Mouse (Mus musculus): ENCODE measurements at regions not wholly inside any gene's neighbourhood (a gene's known extent, or its start where the extent isn't known, plus 50 kb on each side); places are given as distances from the start of the nearest gene placed in this dataset.

- Histone ChIP-seq H3K27me3 (replicated peaks; ENCODE audit: control insufficient read depth, insufficient read depth, low read length) (no peaks in the 10 kb centered on the region), H3K9me3 (ENCODE audit: control insufficient read depth, low read length) (no peaks in the 10 kb centered on the region), H3K36me3 (ENCODE audit: control insufficient read depth, insufficient read depth) (no peaks in the 10 kb centered on the region), H3K9ac (replicated peaks; ENCODE audit: low read depth, low read length) (no peak overlapping the region), H3K27ac (ENCODE audit: low read length) (no peak overlapping the region), H3K4me1 (replicated peaks; ENCODE audit: control insufficient read depth, insufficient read depth, low read length) (0 out of 2 replicates have a peak, but pooled peaks cover 4% of the 10 kb centered on the region), H3K4me2 (ENCODE audit: low read length) (no peak overlapping the region), H3K4me3 (replicated peaks; ENCODE audit: low read length) (no peak overlapping the region)
- ATAC-seq = peak; percentile 72
- WGBS = 46% methylated on average over 7 of the region's 7 CpGs
These were observed 195.4 kb downstream of the Tfec start for GRCm38 (mm10) chr6:16702706-16703411.

- no peak overlapping the region for H3K4me2 ChIP-seq (ENCODE audit: low read length)
- H3K4me3 ChIP-seq (replicated peaks; ENCODE audit: low read length) = no peak overlapping the region
- H3K9ac ChIP-seq (replicated peaks; ENCODE audit: low read depth, low read length) = no peak overlapping the region
- H3K9me3 ChIP-seq (ENCODE audit: control insufficient read depth, low read length) = no peaks in the 10 kb centered on the region
- 25% methylated on average over 4 of the region's 4 CpGs for WGBS
- no peak overlapping the region for H3K27ac ChIP-seq (ENCODE audit: low read length)
- ATAC-seq = no peak
- no peaks in the 10 kb centered on the region for H3K4me1 ChIP-seq (replicated peaks; ENCODE audit: control insufficient read depth, insufficient read depth, low read length)
- H3K27me3 ChIP-seq (replicated peaks; ENCODE audit: control insufficient read depth, insufficient read depth, low read length) = no peaks in the 10 kb centered on the region
- no peaks in the 10 kb centered on the region for H3K36me3 ChIP-seq (ENCODE audit: control insufficient read depth, insufficient read depth)
These were observed 201.0 kb downstream of the Tfec start for GRCm38 (mm10) chr6:16697285-16697684.

GRCm38 (mm10) chr6:16668004-16668403, 230.2 kb downstream of the Tfec start:
- Histone ChIP-seq H3K27me3 (replicated peaks; ENCODE audit: control insufficient read depth, insufficient read depth, low read length) (no peaks in the 10 kb centered on the region), H3K4me1 (replicated peaks; ENCODE audit: control insufficient read depth, insufficient read depth, low read length) (no peaks in the 10 kb centered on the region), H3K4me3 (replicated peaks; ENCODE audit: low read length) (no peak overlapping the region), H3K27ac (ENCODE audit: low read length) (no peak overlapping the region), H3K9ac (replicated peaks; ENCODE audit: low read depth, low read length) (no peak overlapping the region), H3K9me3 (ENCODE audit: control insufficient read depth, low read length) (0 out of 2 replicates have a peak, but pooled peaks cover 2% of the 10 kb centered on the region), H3K4me2 (ENCODE audit: low read length) (no peak overlapping the region), H3K36me3 (ENCODE audit: control insufficient read depth, insufficient read depth) (no peaks in the 10 kb centered on the region)
- WGBS = 5% methylated on average over 2 of the region's 2 CpGs
- peak; percentile 50; the same call in 1 of the 2 replicates for ATAC-seq

GRCm38 (mm10) chr6:16667241-16667640, 231.0 kb downstream of the Tfec start:
- H3K4me2 ChIP-seq (ENCODE audit: low read length) = no peak overlapping the region
- no peak overlapping the region for H3K4me3 ChIP-seq (replicated peaks; ENCODE audit: low read length)
- no peaks in the 10 kb centered on the region for H3K36me3 ChIP-seq (ENCODE audit: control insufficient read depth, insufficient read depth)
- H3K9ac ChIP-seq (replicated peaks; ENCODE audit: low read depth, low read length) = no peak overlapping the region
- 0 out of 2 replicates have a peak, but pooled peaks cover 2% of the 10 kb centered on the region for H3K9me3 ChIP-seq (ENCODE audit: control insufficient read depth, low read length)
- H3K27ac ChIP-seq (ENCODE audit: low read length) = no peak overlapping the region
- no peaks in the 10 kb centered on the region for H3K27me3 ChIP-seq (replicated peaks; ENCODE audit: control insufficient read depth, insufficient read depth, low read length)
- no peaks in the 10 kb centered on the region for H3K4me1 ChIP-seq (replicated peaks; ENCODE audit: control insufficient read depth, insufficient read depth, low read length)
- WGBS = 62% methylated on average over 6 of the region's 6 CpGs
- ATAC-seq = no peak

- 63% methylated on average over 1 of the region's 1 CpGs for WGBS
- no peak overlapping the region for H3K27ac ChIP-seq (ENCODE audit: low read length)
These were observed 252.0 kb downstream of the Tfec start for GRCm38 (mm10) chr6:16646269-16646668.

GRCm38 (mm10) chr6:16643519-16643918, 254.7 kb downstream of the Tfec start:
- H3K4me1 ChIP-seq (replicated peaks; ENCODE audit: control insufficient read depth, insufficient read depth, low read length) = no peaks in the 10 kb centered on the region
- H3K9ac ChIP-seq (replicated peaks; ENCODE audit: low read depth, low read length) = no peak overlapping the region
- H3K27me3 ChIP-seq (replicated peaks; ENCODE audit: control insufficient read depth, insufficient read depth, low read length) = no peaks in the 10 kb centered on the region
- no peaks in the 10 kb centered on the region for H3K36me3 ChIP-seq (ENCODE audit: control insufficient read depth, insufficient read depth)
- no peak overlapping the region for H3K27ac ChIP-seq (ENCODE audit: low read length)
- no peak overlapping the region for H3K4me3 ChIP-seq (replicated peaks; ENCODE audit: low read length)
- no peak overlapping the region for H3K4me2 ChIP-seq (ENCODE audit: low read length)
- ATAC-seq = no peak
- no peaks in the 10 kb centered on the region for H3K9me3 ChIP-seq (ENCODE audit: control insufficient read depth, low read length)

More at GRCm38 (mm10) chr6:16646269-16646668, 252.0 kb downstream of the Tfec start:
- Histone ChIP-seq H3K36me3 (ENCODE audit: control insufficient read depth, insufficient read depth) (no peaks in the 10 kb centered on the region), H3K4me2 (ENCODE audit: low read length) (no peak overlapping the region), H3K4me3 (replicated peaks; ENCODE audit: low read length) (no peak overlapping the region), H3K27me3 (replicated peaks; ENCODE audit: control insufficient read depth, insufficient read depth, low read length) (no peaks in the 10 kb centered on the region), H3K4me1 (replicated peaks; ENCODE audit: control insufficient read depth, insufficient read depth, low read length) (no peaks in the 10 kb centered on the region), H3K9ac (replicated peaks; ENCODE audit: low read depth, low read length) (no peak overlapping the region), H3K9me3 (ENCODE audit: control insufficient read depth, low read length) (no peaks in the 10 kb centered on the region)
- no peak for ATAC-seq

- Histone ChIP-seq H3K4me1 (replicated peaks; ENCODE audit: control insufficient read depth, insufficient read depth, low read length) (no peaks in the 10 kb centered on the region), H3K27me3 (replicated peaks; ENCODE audit: control insufficient read depth, insufficient read depth, low read length) (no peaks in the 10 kb centered on the region), H3K36me3 (ENCODE audit: control insufficient read depth, insufficient read depth) (no peaks in the 10 kb centered on the region), H3K27ac (ENCODE audit: low read length) (no peak overlapping the region), H3K9ac (replicated peaks; ENCODE audit: low read depth, low read length) (no peak overlapping the region), H3K9me3 (ENCODE audit: control insufficient read depth, low read length) (no peaks in the 10 kb centered on the region), H3K4me3 (replicated peaks; ENCODE audit: low read length) (no peak overlapping the region), H3K4me2 (ENCODE audit: low read length) (no peak overlapping the region)
- WGBS = 94% methylated on average over 13 of the region's 13 CpGs
- ATAC-seq = no peak
These were observed 261.4 kb downstream of the Tfec start for GRCm38 (mm10) chr6:16636736-16637304.

- Histone ChIP-seq H3K36me3 (ENCODE audit: control insufficient read depth, insufficient read depth) (no peaks in the 10 kb centered on the region), H3K4me1 (replicated peaks; ENCODE audit: control insufficient read depth, insufficient read depth, low read length) (no peaks in the 10 kb centered on the region), H3K9me3 (ENCODE audit: control insufficient read depth, low read length) (no peaks in the 10 kb centered on the region), H3K9ac (replicated peaks; ENCODE audit: low read depth, low read length) (no peak overlapping the region), H3K27me3 (replicated peaks; ENCODE audit: control insufficient read depth, insufficient read depth, low read length) (no peaks in the 10 kb centered on the region), H3K4me3 (replicated peaks; ENCODE audit: low read length) (no peak overlapping the region), H3K4me2 (ENCODE audit: low read length) (no peak overlapping the region), H3K27ac (ENCODE audit: low read length) (no peak overlapping the region)
- ATAC-seq = no peak
- 40% methylated on average over 2 of the region's 2 CpGs for WGBS
These were observed 262.1 kb downstream of the Tfec start for GRCm38 (mm10) chr6:16636108-16636507.

- H3K4me1 ChIP-seq (replicated peaks; ENCODE audit: control insufficient read depth, insufficient read depth, low read length) = peaks cover 8% of the 10 kb centered on the region
- H3K36me3 ChIP-seq (ENCODE audit: control insufficient read depth, insufficient read depth) = no peaks in the 10 kb centered on the region
- no peak overlapping the region for H3K4me3 ChIP-seq (replicated peaks; ENCODE audit: low read length)
- no peak overlapping the region for H3K27ac ChIP-seq (ENCODE audit: low read length)
- H3K9me3 ChIP-seq (ENCODE audit: control insufficient read depth, low read length) = no peaks in the 10 kb centered on the region
- H3K4me2 ChIP-seq (ENCODE audit: low read length) = no peak overlapping the region
- peak; percentile 95 for ATAC-seq
- no peak overlapping the region for H3K9ac ChIP-seq (replicated peaks; ENCODE audit: low read depth, low read length)
- WGBS = 8% methylated on average over 9 of the region's 9 CpGs
- no peaks in the 10 kb centered on the region for H3K27me3 ChIP-seq (replicated peaks; ENCODE audit: control insufficient read depth, insufficient read depth, low read length)
These were observed 290.7 kb downstream of the Tfec start for GRCm38 (mm10) chr6:16607393-16608023.

All from forebrain, embryonic 16.5 days (tissue).